Mouse (Mus musculus) B cell, adult 2 months (primary cell): Measurements from ENCODE around the gene Ctnnbl1.

ENCODE experiments used
- DNase-seq, 2 experiments: peaks; one replicate each; pipeline ENCODE4 v3.0.0; 2022

Gene Ctnnbl1

DNA sequence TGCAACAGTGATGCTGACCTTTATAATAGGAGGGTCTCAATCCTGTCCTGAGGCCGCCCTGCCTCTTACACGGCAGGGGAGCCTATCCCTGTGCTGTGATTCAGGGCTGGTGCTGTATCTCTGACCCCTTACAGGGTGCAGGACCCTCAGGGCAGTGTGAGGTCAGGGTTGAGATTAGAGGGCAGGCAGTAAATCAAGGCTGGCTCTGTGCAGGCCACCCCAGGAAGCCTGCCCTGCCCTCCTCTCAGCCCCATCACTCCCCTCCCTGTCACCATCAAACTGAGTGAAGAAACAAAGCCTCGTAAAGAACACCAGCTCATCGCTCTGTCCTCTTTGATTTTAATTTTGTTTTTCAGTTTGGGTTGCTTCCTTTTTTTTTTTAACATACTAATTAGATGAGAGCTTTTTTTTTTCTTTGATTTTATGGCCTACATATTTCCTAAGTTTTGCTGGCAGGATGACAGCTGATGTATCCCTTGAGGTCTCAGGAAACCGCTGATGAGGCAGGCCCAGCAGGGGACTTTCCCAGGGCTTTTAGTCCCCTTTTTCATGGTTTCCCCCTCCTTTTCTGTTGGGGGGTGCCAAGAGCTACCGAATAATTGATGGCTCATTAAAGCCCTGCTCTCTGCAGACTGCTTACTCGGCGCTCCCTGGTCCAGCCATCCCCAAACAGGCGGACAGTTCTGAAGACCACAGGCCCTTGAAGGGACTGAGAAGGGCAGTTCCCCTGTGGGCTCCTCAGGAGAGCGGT is 150.2 kb downstream of the Ctnnbl1 start:
- DNase-seq, result no peak

DNA sequence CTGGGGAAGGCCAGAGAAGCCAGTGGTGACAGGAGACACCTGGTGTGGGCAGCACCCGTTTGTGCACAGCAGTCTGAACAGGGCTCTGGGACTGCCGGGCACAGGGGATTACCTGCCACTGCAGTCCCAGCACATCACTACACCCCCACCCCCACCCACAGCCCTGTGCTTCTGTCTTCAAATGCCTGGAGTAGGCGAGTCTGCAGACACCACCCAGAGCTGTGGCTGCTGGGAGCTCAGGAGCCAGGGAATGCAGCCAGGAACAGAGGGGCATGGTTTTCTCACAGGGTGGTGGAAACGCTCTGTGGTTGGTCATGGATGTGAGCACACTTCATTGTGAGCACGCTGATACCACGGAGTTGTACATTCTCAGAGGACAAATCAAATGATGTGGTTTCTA is 154.0 kb downstream of the Ctnnbl1 start:
- DNase-seq, result no peak

DNA sequence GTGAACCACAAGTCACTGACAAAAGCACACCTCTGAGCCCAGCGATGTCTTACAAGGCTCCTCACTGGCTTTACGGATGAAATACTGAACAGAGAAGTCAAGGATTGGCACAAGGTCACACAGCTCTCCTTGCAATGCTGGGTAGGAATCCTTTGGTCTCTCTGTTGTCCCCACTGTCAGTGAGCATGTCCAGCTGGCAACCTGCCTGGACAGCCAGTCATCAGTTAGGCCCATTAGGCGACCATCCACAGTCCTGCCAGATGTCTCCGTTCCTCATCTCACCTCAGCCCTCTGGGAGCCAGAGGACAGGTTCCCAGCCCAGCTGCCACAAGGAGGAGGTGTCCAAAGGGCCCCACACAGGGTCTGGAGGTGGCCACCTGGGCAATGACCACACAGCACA is 159.9 kb downstream of the Ctnnbl1 start:
- no peak for DNase-seq

DNA sequence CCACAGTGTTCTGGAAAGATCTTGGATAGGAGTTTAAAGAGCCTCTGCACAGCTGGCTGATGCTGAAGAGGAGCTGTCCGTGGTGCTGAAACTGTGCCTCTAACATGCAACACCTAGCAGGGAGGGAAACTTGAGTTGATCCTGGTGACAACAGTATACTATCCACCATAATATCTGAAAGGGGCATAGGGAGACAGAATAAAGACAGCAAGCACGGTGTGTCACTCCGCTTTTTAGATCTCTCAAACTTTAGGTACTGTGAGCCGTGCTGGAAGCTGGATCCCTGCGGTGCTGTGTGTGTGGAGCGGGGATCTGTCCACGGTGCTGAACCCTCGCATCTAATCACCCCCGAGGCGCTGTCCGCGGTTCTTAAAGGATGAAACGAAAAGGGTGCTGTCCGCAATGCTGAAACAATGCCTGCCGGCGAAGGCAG is 176.0 kb downstream of the Ctnnbl1 start:
- peak; percentile 57 to 63 for DNase-seq

DNA sequence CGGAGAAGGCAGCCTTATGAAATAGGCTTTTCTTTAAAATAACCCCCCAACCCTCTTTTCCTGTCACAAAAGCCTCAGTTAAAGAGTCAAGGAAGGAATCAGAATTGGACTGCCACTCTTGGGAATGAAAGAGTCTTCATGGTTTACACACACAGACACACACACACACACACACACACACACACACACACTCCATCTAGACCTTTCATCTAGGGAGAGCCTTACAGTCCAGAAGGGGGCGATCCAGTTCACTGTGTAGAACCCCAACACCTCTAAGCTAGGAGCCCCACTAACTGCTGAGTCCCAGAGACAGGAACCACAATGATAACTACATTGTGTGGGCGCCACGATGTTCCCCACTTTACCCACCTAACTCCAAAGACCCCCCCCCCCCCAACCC is 176.5 kb downstream of the Ctnnbl1 start:
- no peak for DNase-seq

DNA sequence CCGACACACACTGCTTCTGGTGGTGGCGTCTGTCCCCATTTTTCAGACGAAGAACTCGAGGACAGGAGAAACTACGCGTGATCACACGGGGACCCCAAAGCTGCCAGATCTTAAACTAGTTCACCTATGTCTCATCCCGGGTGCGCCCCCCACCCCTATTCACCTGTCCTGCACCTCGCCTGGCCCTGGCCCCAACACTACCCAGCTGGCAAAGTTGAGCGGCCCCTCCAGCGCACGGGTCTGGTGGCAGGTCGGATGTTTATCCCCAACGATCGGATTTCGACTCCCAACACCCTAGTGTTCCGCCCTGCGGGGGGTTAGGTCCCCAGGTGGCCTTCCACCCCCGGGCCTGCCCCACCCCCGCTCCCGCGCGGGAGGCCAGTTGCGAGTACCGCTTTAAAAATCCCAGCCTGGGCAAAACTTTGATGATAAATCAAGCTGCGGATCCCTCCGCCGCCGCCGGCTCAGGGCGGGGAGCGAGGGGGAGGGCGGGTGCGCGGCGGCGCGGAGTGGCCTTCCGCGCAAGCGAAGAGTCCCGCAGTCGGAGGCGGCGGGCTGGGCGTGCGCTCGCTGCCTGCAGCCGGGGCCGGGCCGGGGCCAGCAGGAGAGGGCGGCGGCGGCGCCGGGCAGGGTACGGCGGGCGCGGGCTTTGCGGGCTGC is 177.0 kb downstream of the Ctnnbl1 start, which contains the start of gene Vstm2l:
Vstm2l (plus strand) TSS at position 549 of the 660 bp plus-strand sequence.
- no peak for DNase-seq

DNA sequence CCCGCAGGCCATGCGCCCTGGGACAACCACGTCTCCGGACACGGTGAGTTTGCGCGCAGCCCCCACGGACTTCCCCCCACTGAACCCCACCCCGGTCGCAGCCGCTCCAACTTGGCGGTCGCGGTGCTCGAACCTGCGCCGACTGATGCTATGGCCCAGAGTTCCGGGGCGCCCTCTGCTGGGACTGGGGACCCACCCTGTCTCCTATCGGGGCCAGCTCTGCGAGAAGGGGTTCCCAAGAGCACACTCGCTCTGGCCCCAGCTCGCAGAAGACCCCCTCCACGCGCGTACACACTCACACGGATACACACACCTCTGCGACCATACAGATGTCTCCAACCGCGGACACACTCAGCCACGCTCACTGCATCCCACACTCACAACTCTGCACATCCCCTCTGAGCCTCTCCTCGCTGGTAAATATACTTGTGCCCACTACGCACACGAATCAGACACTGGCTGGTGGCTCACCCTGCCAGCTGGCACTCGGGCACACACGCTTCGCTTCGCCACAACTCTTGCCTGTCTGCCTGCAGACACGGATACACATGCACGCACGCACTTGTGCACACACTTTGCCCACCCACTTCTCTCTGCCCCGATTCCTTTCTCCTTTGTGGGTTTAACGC is 177.8 kb downstream of the Ctnnbl1 start:
- DNase-seq, result no peak

DNA sequence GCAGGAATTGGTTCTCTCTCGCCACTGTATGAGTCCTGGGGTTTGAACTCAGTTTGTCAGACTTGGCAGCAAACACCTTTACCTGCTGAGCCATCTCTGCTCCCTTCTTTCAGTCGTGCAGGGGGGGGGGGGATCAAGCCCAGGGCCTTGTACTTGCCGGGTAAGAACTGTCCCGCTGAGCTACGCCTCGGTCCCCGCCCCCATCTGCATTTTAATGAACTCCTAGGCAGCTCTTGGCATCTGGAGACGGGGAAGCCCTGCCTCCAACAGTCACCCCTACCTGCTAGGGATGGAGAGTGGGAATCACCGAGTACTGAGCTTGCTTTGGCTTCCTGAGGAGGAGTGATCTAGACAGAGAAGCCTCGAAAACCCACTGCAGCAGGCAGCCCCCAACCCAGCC is 181.3 kb downstream of the Ctnnbl1 start:
- DNase-seq, result no peak

DNA sequence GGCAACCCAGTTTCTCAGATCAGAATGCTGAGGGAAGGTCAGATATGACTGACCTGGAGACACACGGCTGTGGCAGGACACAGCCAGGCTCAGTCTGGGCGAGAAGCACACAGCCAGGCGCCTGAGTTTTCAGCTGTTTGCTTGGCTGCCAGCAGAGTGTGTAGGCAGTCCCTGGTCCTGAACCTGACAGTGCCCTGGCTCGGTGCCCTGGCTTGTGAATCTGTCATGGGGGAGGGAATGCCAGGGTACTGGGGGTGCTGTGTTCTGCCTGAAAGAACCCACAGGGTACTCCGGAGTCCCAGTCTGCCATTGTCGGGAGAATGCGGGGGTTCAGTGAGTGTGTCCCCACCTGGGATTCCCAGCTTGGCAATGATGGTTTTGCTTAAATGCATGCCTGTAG is 184.3 kb downstream of the Ctnnbl1 start:
- DNase-seq, result no peak

DNA sequence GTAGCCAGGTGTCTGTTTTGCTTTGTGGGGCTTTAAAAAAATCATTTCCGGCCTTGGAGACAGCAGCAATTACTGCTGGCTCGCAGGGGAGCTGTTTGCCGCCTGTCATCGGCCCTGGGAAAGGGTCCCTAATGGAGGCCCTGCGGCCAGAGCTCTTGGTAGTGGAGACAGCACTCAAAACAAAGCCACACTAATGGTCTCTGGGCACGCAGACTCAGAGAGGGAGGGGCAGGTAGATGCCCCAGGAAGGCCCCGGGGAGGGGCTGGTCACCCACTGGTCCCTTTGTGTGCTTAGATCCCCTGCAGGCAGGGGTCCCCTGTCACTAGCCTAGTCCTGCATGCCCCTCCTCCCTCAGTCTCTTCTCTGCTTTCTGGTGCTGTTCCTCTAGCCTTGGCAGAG is 186.2 kb downstream of the Ctnnbl1 start:
- DNase-seq, result no peak

DNA sequence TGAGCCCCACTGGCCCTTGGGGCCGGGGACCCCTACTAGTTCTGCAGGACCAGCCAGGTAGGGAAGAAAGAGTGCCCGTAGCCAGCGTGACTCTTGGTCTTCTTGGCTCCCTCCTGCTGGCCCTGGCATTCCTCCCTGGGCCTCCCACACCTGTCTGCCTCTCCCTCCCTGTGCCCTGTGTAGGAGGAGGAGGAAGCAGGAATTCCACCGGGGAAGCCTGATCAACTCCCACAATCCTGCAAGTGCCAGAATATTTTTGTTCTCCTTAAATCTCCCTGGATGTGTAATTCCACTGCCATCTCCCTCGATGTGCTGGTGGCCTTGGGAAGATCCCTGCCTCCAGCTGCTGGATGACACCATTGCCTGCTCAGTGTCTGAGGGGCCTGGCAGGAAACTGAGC is 187.3 kb downstream of the Ctnnbl1 start:
- no peak for DNase-seq

DNA sequence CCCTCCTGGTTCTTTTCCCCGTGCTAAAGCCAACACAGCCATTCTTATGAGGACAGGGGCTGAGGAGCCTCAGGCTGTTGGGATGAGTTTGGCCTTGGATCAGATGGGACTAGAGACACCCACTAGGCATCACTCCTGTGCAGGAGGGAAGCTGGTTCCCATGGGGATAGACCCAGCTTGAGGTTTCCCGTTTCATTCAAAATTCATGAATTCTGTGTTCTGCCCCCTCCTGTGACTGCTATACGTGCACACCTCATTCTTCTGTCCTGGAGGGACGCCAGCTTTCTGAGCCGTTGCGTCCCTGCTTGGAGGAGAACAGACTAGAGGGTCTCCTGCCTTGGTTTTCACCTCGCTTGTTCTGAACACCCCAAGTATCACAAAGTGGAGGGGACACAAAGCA is 189.3 kb downstream of the Ctnnbl1 start:
- no peak for DNase-seq

DNA sequence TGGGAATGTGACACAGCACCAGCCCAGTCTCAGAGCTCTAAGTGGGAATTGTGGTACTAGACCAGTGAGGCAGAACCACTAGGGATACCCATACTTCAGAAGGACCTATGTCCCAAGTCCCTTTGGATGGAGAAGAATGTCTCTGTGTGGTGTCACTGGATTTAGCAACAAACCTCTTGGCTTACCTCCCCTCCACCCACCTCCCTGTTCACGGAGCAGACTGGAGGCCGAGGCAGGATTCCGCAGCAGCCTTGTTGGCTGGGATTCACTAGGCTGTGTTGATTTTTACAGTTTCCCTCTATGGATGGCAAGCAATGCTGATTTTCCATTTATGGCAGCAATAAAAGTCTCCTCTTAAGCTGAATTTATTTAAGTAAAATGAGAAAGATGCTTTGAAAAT is 189.7 kb downstream of the Ctnnbl1 start:
- DNase-seq, result no peak

DNA sequence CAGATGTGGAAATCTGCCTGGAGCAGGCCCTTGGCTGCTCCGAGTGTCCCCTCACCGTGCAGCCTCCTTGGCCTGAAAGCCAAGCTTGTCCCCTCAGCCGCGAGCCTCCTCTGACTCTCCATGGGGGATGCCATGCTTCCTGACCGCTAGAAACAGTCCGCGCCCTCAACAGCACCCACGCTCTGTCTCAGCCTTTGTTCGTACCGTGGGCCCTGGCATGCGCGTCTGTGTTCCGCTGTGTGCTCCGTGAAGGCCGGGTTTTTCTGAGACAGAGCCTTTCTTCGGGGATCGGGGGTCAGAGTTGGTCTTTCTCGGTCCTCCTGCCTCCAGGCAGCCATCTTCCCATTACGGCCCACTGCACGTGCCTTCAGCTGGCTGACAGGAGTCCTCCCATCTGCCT is 190.2 kb downstream of the Ctnnbl1 start:
- DNase-seq, result no peak

DNA sequence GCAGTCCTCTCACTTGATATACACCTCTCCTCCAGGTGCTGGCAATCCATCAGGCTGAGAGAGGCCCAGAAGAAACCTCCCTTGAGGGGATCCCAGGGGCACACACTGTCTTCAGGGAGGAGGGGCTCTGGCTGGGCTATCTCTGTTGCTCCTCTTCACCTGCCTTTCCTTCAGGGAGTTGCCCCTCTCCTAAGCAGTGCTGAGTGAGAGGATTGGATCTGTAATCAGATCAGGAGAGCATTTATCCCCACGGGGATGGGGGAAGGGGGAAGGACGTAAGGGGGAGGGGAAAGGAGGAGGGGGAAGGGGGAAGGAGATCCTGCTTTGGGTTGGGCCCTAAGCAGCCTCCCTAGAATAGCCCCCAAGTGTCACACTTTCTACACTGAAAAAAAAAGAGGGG is 190.6 kb downstream of the Ctnnbl1 start:
- no peak for DNase-seq

DNA sequence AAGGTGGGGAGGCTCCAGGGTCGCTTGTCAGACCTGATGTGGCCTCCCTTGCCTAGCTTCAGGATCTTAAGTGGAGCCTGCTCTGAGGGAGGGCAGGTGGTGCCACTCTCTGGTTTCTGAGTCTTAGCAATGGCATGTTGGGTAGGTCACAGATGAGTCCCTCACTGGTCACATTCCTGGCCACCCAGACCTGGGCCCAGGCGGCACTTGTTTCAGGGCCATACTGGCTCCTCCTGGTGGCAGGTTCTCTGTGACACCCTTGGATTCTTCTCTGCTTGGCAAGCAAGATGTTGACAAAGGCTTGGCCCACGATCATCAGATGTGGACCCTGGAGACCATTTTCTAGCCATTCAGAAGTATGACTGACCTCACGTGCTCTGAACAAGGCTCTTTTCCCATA is 195.5 kb downstream of the Ctnnbl1 start:
- DNase-seq, result no peak

DNA sequence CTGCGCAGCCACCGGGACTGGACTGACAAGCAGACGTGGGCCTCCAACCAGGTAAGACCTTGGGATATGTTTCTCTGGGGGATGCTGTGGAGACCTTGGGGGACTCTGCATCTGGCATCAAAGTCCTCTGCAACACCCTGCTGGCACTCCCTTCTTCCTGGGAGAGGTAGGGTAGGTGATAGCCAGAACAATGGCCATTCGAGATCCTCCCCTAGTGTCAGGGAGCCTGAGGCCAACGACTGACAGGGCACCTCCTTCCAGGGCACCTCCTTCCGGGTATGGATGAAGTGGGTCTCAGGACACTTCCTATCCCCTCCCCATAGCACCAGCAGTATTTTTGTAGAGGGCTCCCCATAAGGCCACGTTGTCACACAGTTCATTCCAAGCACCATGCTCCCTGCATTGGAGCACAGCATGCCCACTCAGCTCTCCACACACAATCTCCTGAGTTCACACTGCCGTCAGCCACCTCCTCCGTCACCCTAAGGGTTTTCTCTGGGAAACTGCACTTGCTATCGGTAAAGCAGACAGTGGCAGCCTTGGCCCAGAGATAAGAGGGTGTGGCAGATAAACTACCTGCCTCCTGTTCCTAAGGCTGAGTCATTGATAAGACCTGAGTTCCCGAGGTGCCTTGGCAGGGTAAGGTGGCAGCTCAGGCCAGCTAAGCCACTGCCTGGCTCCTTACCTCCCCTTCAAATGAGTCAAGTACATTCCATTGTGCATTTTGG is 198.4 kb downstream of the Ctnnbl1 start:
- no peak for DNase-seq

DNA sequence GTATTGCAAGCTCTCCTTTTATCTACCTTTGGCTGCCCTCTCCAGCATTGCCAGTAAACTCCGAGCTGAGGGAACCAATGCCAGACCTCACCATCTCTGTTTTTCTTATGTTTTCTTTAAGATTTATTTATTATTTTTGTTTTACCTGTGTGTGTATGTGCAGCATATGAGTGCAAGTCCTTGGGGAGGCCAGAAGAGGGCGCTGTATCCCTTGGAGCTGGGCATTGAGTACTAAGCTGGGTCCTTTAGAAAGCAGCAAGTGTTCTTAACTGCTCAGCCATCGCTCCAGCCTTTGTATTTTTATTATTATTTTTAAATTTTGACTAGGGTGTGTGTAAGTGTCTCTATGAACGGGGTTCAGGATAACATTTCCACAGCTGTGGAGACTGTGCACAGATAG is 199.5 kb downstream of the Ctnnbl1 start:
- no peak for DNase-seq

DNA sequence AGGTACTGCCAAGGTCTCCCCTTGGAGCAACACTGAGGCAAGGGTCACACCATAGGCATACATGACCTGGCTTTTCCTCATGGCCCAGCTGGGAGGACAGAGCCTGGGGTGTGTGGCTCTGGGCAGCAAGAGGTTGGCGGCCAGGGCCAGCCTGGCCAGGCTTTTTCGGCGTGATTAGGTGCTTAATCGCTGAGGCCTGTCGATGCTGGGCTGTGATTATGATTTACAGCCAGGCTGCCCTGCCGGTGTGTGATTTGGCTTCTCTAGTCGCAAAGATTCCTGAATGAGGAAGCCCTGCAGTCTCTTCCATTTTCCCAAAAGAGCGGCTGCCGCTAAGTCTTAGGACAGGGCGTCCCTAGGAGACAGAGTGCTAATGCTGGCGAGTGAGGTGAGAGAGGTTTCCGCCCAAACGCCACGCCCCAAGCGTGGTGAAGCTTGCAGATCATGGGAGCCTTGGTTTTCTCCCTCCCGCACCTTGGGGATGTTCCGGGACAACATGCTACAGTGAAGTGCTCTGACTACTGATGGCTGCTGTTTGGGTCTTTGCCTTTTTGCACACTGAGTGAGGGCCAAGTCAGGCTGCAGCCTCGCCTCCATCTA is 203.5 kb downstream of the Ctnnbl1 start:
- no peak for DNase-seq
